Mouse (Mus musculus): ENCODE results near the gene Adam12.

- no peak for TF ChIP-seq CTCF (conservative IDR thresholded peaks at IDR 0.05; ENCODE audit: low read length)
- TF ChIP-seq POU5F1 (IDR thresholded peaks at IDR 0.05; ENCODE audit: borderline replicate concordance, low read length): no peak
Observed at GRCm38 (mm10) chr7:134107849-134108248, 124.1 kb downstream of the Adam12 start.

All from E14TG2a.4 (cell line).